Mouse (Mus musculus): ENCODE measurements around the gene Gm10722.
"Not testable (repeated sequence)": the region's sequence is repeated elsewhere in the genome, so short reads cannot be mapped to it uniquely, and the experiment has no call there.

The Gm10722 gene

DNA sequence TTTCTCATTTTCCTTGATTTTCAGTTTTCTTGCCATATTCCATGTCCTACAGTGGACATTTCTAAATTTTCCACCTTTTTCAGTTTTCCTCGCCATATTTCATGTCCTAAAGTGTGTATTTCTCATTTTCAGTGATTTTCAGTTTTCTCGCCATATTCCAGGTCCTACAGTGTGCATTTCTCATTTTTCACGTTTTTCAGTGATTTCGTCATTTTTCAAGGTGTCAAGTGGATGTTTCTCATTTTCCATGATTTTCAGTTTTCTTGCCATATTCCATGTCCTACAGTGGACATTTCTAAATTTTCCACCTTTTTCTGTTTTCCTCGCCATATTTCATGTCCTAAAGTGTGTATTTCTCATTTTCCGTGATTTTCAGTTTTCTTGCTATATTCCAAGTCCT is 24.9 kb downstream of the Gm10722 start:
- not testable (repeated sequence) for DNase-seq (ENCODE audit: low spot score)

DNA sequence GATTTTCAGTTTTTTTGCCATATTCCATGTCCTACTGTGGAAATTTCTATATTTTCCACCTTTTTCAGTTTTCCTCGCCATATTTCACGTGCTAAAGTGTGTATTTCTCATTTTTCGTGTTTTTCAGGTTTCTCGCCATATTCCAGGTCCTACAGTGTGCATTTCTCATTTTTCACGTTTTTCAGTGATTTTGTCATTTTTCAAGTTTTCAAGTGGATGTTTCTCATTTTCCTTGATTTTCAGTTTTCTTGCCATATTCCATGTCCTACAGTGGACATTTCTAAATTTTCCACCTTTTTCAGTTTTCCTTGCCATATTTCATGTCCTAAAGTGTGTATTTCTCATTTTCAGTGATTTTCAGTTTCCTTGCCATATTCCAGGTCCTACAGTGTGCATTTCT is 25.4 kb downstream of the Gm10722 start:
- not testable (repeated sequence) for DNase-seq (ENCODE audit: low spot score)

DNA sequence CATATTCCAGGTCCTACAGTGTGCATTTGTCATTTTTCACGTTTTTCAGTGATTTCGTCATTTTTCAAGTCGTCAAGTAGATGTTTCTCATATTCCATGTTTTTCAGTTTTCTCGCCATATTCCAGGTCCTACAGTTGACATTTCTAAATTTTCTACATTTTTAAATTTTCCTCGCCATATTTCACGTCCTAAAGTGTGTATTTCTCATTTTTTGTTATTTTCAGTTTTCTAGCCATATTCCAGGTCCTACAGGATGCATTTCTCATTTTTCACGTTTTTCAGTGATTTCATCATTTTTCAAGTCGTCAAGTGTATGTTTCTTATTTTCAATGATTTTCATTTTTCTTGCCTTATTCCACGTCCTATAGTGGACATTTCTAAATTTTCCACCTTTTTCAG is 26.0 kb downstream of the Gm10722 start:
- not testable (repeated sequence) for DNase-seq (ENCODE audit: low spot score)

DNA sequence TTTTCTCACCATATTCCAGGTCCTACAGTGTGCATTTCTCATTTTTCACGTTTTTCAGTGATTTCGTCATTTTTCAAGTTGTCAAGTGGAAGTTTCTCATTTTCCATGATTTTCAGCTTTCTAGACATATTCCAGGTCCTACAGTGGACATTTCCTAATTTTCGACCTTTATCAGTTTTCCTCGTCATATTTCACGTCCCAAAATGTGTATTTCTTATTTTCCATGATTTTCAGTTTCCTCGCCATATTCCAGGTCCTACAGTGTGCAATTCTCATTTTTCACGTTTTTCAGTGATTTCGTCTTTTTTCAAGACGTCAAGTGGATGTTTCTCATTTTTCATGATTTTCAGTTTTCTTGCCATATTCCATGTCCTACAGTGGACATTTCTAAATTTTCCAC is 26.5 kb downstream of the Gm10722 start:
- DNase-seq (ENCODE audit: low spot score), result peak; percentile 74

DNA sequence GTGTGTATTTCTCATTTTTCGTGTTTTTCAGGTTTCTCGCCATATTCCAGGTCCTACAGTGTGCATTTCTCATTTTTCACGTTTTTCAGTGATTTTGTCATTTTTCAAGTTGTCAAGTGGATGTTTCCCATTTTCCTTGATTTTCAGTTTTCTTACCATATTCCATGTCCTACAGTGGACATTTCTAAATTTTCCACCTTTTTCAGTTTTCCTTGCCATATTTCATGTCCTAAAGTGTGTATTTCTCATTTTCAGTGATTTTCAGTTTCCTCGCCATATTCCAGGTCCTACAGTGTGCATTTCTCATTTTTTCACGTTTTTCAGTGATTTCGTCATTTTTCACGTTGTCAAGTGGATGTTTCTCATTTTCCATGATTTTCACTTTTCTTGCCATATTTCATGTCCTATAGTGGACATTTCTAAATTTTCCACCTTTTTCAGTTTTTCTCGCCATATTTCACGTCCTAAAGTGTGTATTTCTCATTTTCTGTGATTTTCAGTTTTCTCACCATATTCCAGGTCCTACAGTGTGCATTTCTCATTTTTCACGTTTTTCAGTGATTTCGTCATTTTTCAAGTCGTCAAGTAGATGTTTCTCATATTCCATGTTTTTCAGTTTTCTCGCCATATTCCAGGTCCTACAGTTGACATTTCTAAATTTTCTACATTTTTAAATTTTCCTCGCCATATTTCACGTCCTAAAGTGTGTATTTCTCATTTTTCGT is 28.7 kb downstream of the Gm10722 start:
- not testable (repeated sequence) for DNase-seq (ENCODE audit: low spot score)

DNA sequence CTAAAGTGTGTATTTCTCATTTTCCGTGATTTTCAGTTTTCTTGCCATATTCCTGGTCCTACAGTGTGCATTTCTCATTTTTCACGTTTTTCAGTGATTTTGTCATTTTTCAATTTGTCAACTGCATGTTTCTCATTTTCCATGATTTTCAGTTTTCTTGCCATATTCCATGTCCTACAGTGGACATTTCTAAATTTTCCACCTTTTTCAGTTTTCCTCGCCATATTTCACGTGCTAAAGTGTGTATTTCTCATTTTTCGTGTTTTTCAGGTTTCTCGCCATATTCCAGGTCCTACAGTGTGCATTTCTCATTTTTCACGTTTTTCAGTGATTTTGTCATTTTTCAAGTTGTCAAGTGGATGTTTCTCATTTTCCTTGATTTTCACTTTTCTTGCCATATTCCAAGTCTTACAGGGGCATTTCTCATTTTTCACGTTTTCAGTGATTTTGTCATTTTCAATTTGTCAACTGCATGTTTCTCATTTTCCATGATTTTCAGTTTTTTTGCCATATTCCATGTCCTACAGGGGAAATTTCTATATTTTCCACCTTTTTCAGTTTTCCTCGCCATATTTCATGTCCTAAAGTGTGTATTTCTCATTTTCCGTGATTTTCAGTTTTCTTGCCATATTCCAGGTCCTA is 30.1 kb downstream of the Gm10722 start:
- peak; percentile 97 for DNase-seq (ENCODE audit: low spot score)

DNA sequence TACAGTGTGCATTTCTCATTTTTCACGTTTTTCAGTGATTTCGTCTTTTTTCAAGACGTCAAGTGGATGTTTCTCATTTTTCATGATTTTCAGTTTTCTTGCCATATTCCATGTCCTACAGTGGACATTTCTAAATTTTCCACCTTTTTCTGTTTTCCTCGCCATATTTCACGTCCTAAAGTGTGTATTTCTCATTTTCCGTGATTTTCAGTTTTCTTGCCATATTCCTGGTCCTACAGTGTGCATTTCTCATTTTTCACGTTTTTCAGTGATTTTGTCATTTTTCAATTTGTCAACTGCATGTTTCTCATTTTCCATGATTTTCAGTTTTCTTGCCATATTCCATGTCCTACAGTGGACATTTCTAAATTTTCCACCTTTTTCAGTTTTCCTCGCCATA is 33.6 kb downstream of the Gm10722 start, which contains the start of gene Gm17535:
TSS of gene Gm17535 (plus strand) at position 301 of the 400 bp plus-strand sequence.
- DNase-seq (ENCODE audit: low spot score), result not testable (repeated sequence)

DNA sequence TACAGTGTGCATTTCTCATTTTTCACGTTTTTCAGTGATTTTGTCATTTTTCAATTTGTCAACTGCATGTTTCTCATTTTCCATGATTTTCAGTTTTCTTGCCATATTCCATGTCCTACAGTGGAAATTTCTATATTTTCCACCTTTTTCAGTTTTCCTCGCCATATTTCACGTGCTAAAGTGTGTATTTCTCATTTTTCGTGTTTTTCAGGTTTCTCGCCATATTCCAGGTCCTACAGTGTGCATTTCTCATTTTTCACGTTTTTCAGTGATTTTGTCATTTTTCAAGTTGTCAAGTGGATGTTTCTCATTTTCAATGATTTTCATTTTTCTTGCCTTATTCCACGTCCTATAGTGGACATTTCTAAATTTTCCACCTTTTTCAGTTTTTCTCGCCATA is 35.9 kb downstream of the Gm10722 start, which contains the start of gene Gm10715:
TSS of gene Gm10715 (plus strand) at position 301 of the 400 bp plus-strand sequence.
- not testable (repeated sequence) for DNase-seq (ENCODE audit: low spot score)

DNA sequence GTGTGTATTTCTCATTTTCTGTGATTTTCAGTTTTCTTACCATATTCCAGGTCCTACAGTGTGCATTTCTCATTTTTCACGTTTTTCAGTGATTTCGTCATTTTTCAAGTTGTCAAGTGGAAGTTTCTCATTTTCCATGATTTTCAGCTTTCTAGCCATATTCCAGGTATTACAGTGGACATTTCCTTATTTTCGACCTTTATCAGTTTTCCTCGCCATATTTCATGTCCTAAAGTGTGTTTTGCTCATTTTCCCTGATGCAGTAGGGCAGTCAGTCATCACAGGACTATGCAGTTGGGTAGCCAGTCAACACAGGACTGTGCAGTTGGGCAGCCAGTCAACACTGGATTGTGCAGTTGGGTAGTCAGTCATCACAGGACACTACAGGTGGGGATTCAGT is 37.4 kb downstream of the Gm10722 start:
- not testable (repeated sequence) for DNase-seq (ENCODE audit: low spot score)

Data from yolk sac, embryonic 10.5 days (tissue).